Mouse (Mus musculus): ENCODE measurements around the gene Atp2c2. TPM values are rescaled to one million over a fixed set of nuclear protein-coding genes. Genes with fewer than 3 reads are reported as not detected.

Gene Atp2c2
- polyA plus RNA-seq, 1 experiment: 4.8 TPM

GRCm38 (mm10) chr8:119805275-119805674 is 105.5 kb downstream of the Atp2c2 start:
- H3K27ac ChIP-seq (ENCODE audit: insufficient read depth, low read depth, low read length): no peak overlapping the region
- H3K4me1 ChIP-seq (ENCODE audit: control insufficient read depth, insufficient read depth, insufficient read length, low read length): peaks cover 32% of the 10 kb centered on the region
- H3K4me3 ChIP-seq (ENCODE audit: low read depth, low read length): no peak overlapping the region
- 22% methylated on average over 8 of the region's 8 CpGs for WGBS
- no peaks in the 10 kb centered on the region for H3K27me3 ChIP-seq (ENCODE audit: control insufficient read depth, insufficient read depth, low read length)
- peaks cover 9% of the 10 kb centered on the region for H3K36me3 ChIP-seq (ENCODE audit: control insufficient read depth, insufficient read depth, low read length)
- no peak for TF ChIP-seq CTCF (IDR thresholded peaks at IDR 0.05; ENCODE audit: extremely low read depth, insufficient read length, insufficient replicate concordance, low read depth, low read length)
- no peak for TF ChIP-seq POLR2A (IDR thresholded peaks at IDR 0.05; ENCODE audit: low read depth, low read length)

GRCm38 (mm10) chr8:119806422-119807263 is 106.8 kb downstream of the Atp2c2 start:
- Histone ChIP-seq H3K27me3 (ENCODE audit: control insufficient read depth, insufficient read depth, low read length) (no peaks in the 10 kb centered on the region), H3K36me3 (ENCODE audit: control insufficient read depth, insufficient read depth, low read length) (peaks cover 9% of the 10 kb centered on the region), H3K4me1 (ENCODE audit: control insufficient read depth, insufficient read depth, insufficient read length, low read length) (peaks cover 42% of the 10 kb centered on the region), H3K27ac (ENCODE audit: insufficient read depth, low read depth, low read length) (peak overlapping the region; percentile 37), H3K4me3 (ENCODE audit: low read depth, low read length) (no peak overlapping the region)
- 29% methylated on average over 14 of the region's 14 CpGs for WGBS
- TF ChIP-seq POLR2A (IDR thresholded peaks at IDR 0.05; ENCODE audit: low read depth, low read length) (no peak), CTCF (IDR thresholded peaks at IDR 0.05; ENCODE audit: extremely low read depth, insufficient read length, insufficient replicate concordance, low read depth, low read length) (no peak)

Other genes with a start within 250 kb of the Atp2c2 start
- 0.36 and 0.68 TPM in 2 replicates for gene Slc38a8, start 198.3 kb upstream of the Atp2c2 start, polyA plus RNA-seq (2012; rRNA removed)
- 24.4 and 43.1 TPM in 2 replicates for gene Mbtps1, start 141.3 kb upstream of the Atp2c2 start, polyA plus RNA-seq (2012; rRNA removed)
- gene Hsdl1, start 124.8 kb upstream of the Atp2c2 start, polyA plus RNA-seq (2012; rRNA removed): 13.4 and 20.9 TPM in 2 replicates
- 3.7 and 9.4 TPM in 2 replicates for gene Dnaaf1, start 124.8 kb upstream of the Atp2c2 start, polyA plus RNA-seq (2012; rRNA removed)
- 15.9 and 23.6 TPM in 2 replicates for gene Taf1c, start 94.8 kb upstream of the Atp2c2 start, polyA plus RNA-seq (2012; rRNA removed)
- gene Adad2, start 87.3 kb upstream of the Atp2c2 start, polyA plus RNA-seq (2012; rRNA removed): 0.27 and 0.96 TPM in 2 replicates
- 0.38 and 0.82 TPM in 2 replicates for gene Kcng4, start 64.3 kb upstream of the Atp2c2 start, polyA plus RNA-seq (2012; rRNA removed)
- 33.8 and 34.5 TPM in 2 replicates for gene Wfdc1, start 33.6 kb upstream of the Atp2c2 start, polyA plus RNA-seq (2012; rRNA removed)
- gene Tldc1, start 78.4 kb downstream of the Atp2c2 start, polyA plus RNA-seq (2012; rRNA removed): 4.6 and 7.4 TPM in 2 replicates
- 206 and 264 TPM in 2 replicates for gene Cotl1, start 140.5 kb downstream of the Atp2c2 start, polyA plus RNA-seq (2012; rRNA removed)
- 11.5 and 23.8 TPM in 2 replicates for gene Klhl36, start 162.3 kb downstream of the Atp2c2 start, polyA plus RNA-seq (2012; rRNA removed)
- gene Usp10, start 210.4 kb downstream of the Atp2c2 start, polyA plus RNA-seq (2012; rRNA removed): 58.1 and 86.1 TPM in 2 replicates
- 21.9 and 37.3 TPM in 2 replicates for gene Gm20388, start 210.8 kb downstream of the Atp2c2 start, polyA plus RNA-seq (2012; rRNA removed)